Mouse (Mus musculus) heart, adult 2 months (tissue): ENCODE measurements around the gene Ppp6r2. TPM values are rescaled to one million over a fixed set of nuclear protein-coding genes. Genes with fewer than 3 reads are reported as not detected.

Source experiments
- DNase-seq, 2 experiments: peaks; one replicate each; pipeline ENCODE4 v3.0.0; 2021
- H3K27ac ChIP-seq: fragments of 200-600 bp; 2 replicates; pipeline ENCODE4 v1.8.1; 2022
- H3K27me3 ChIP-seq: fragments of 200-500 bp; 2 replicates; pipeline ENCODE4 v1.6.1; 2012; ENCODE audit warnings: mild to moderate bottlenecking, low read length, inconsistent platforms, mixed read lengths; ENCODE audit not compliant: control insufficient read depth, insufficient read depth
- H3K36me3 ChIP-seq: fragments of 200-500 bp; 2 replicates; pipeline ENCODE4 v1.6.1; 2012; ENCODE audit warnings: low read length, inconsistent platforms; ENCODE audit not compliant: control insufficient read depth, insufficient read depth
- H3K4me1 ChIP-seq: fragments of 200-500 bp; 2 replicates; pipeline ENCODE4 v1.6.1; 2011; ENCODE audit warnings: low read length; ENCODE audit not compliant: control insufficient read depth, insufficient read depth
- H3K4me3 ChIP-seq: fragments of 200-600 bp; 2 replicates; pipeline ENCODE4 v1.8.1; 2022
- H3K79me2 ChIP-seq: fragments of 200-500 bp; replicated peaks from 2 replicates; pipeline ENCODE4 v1.6.1; 2012; ENCODE audit warnings: mild to moderate bottlenecking, inconsistent platforms, low read length, moderate library complexity, mixed read lengths; ENCODE audit not compliant: control insufficient read depth, insufficient read depth
- H3K9ac ChIP-seq: fragments of 200-500 bp; 2 replicates; pipeline ENCODE4 v1.6.1; 2012; ENCODE audit warnings: low read depth, mild to moderate bottlenecking, control low read depth, inconsistent platforms, low read length, mixed read lengths
- CTCF ChIP-seq: fragments of 200-600 bp; IDR thresholded peaks from 2 replicates; pipeline ENCODE4 v1.8.1; 2022; ENCODE audit warnings: antibody characterized with exemption, mild to moderate bottlenecking, moderate library complexity
- EP300 ChIP-seq: fragments of 200-500 bp; IDR thresholded peaks from 2 replicates; pipeline ENCODE4 v1.6.1; 2011; ENCODE audit warnings: low read depth, low read length, control low read depth; ENCODE audit not compliant: insufficient read depth
- POLR2A ChIP-seq: fragments of 200-500 bp; IDR thresholded peaks from 2 replicates; pipeline ENCODE4 v1.6.1; 2011; ENCODE audit warnings: mild to moderate bottlenecking, low read depth, low read length, control low read depth; ENCODE audit not compliant: insufficient read depth
- WGBS: fragments of 180-500 bp; shearing (Covaris S2); methylation state at CpG from one replicate; pipeline ENCODE4 v1.1.7; 2018; 5-methylcytosine and 5-hydroxymethylcytosine counted together
- intact Hi-C: fragments of 180-260 bp; cut with DNase I; formaldehyde crosslinking; loops from one replicate; pipeline ENCODE4 v1.15.1; 2025
- polyA plus RNA-seq: library from polyadenylated mRNA; depleted of rRNA; stranded (reverse); fragments of >200 nt; gene quantifications from 2 replicates; pipeline ENCODE4 v1.2.3, GENCODE M21; 2012
- total RNA-seq, 2 experiments: library from RNA; stranded (reverse); gene quantifications; 2 replicates each; pipeline ENCODE4 v1.2.3; 2021

Ppp6r2 gene
- total and polyA plus RNA-seq, 3 experiments = 66.7 to 107 (median 79.0) TPM

DNA sequence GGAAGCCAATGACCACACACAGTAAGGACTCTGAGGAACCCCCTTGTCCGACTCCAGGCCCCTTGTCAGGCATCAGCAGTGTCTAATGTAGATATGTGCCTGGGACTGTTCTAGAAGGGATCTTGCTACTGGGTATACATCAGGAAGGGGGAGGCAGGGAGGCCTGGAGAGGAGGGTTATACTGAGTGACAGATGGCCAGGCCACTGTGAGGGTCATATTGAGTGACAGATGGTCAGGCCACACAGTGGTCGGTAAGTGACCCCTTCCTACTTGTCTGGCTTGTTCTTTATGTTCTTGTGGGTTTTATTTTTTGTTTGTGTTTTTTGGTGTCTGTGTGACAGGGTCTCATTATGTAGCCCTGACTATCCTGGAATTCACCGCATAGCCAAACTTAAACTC is 64.1 kb downstream of the Ppp6r2 start:
- H3K4me3 ChIP-seq = no peak overlapping the region
- no peaks in the 10 kb centered on the region for H3K27me3 ChIP-seq
- H3K79me2 ChIP-seq = no peaks in the 10 kb centered on the region
- H3K9ac ChIP-seq = no peak overlapping the region
- H3K36me3 ChIP-seq = no peaks in the 10 kb centered on the region
- no peaks in the 10 kb centered on the region for H3K4me1 ChIP-seq
- 94% methylated on average over 3 of the region's 3 CpGs for WGBS
- no peak for TF ChIP-seq POLR2A
- no peak for TF ChIP-seq EP300
- TF ChIP-seq CTCF = no peak
- no peak overlapping the region for H3K27ac ChIP-seq
- intact Hi-C loops = no loop called here
- DNase-seq = no peak

DNA sequence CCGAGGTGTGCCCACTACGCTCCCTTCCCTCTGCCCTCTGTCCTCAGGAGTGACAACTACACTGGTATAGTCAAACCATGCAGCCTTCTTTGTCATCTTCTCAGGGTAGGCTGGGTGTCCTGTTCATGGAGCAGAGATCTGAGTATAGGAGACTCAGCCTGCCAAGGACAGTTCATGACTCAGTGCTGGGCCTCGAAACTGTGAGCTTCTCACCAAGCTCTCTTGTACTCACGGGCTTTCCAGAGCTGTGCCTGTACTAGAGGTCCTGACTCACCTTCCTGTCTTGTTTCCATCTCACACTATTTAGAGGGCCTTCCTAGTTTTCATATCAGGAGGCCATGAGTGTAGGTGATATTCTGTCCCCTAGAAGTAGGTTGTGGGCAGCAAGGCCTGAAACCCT is 66.0 kb downstream of the Ppp6r2 start:
- Histone ChIP-seq H3K4me3 (no peak overlapping the region), H3K36me3 (no peaks in the 10 kb centered on the region), H3K4me1 (no peaks in the 10 kb centered on the region), H3K27me3 (no peaks in the 10 kb centered on the region), H3K9ac (no peak overlapping the region), H3K79me2 (no peaks in the 10 kb centered on the region), H3K27ac (no peak overlapping the region)
- no peak for TF ChIP-seq EP300
- DNase-seq = no peak
- WGBS = 82% methylated on average over 4 of the region's 4 CpGs
- intact Hi-C loops = no loop called here

DNA sequence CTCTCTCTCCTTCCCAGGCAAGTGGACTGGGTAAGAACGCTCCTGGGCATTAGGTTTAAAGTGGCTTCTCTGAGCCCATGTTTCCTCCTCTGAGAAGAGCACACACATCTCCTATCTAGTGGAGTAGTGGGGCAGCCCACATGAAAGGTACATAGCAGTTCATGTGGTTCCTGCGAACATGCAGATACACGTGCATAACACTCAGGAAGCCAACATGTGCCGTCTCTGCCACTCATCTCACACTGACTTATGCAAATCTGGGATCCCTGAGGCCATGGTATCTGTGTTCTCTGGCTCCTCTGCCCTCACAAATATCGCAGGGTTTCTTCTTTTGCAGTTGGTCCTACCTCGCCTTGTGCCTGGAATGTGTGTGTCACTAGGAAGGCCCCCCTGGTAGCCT is 71.2 kb downstream of the Ppp6r2 start:
- H3K4me1 ChIP-seq = no peaks in the 10 kb centered on the region
- no peaks in the 10 kb centered on the region for H3K27me3 ChIP-seq
- no peaks in the 10 kb centered on the region for H3K36me3 ChIP-seq
- no peaks in the 10 kb centered on the region for H3K79me2 ChIP-seq
- H3K27ac ChIP-seq = no peak overlapping the region
- H3K9ac ChIP-seq = no peak overlapping the region
- intact Hi-C loops = no loop called here
- WGBS = 86% methylated on average over 6 of the region's 6 CpGs
- TF ChIP-seq EP300 = no peak
- TF ChIP-seq POLR2A = no peak
- no peak for TF ChIP-seq CTCF
- peak in 1 of 2 experiments; percentile 13 for DNase-seq
- H3K4me3 ChIP-seq = no peak overlapping the region

DNA sequence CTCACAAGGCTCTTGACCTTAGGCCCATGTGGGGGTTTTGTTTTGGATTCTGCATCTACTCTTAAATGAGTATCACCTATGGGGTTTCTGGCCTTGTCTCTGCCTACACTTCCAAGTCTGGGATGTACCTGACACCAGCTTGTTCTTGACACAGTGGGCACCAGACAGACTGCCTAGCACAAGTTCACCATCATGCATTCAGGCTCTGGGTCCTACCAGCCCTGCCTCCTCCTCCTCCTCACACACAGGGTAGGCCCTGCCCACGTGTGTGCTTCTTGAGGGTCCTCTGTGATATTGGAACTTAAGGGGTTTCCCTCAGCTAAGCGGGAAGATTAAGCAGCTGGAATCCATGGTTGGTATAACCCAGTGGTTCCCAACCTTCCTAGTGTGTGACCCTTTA is 72.7 kb downstream of the Ppp6r2 start:
- Histone ChIP-seq H3K79me2 (no peaks in the 10 kb centered on the region), H3K27me3 (no peaks in the 10 kb centered on the region), H3K36me3 (no peaks in the 10 kb centered on the region), H3K9ac (no peak overlapping the region), H3K27ac (no peak overlapping the region), H3K4me1 (no peaks in the 10 kb centered on the region), H3K4me3 (no peak overlapping the region)
- WGBS = 75% methylated on average over 2 of the region's 2 CpGs
- DNase-seq = peak in 1 of 2 experiments; percentile 12
- TF ChIP-seq CTCF (no peak), EP300 (no peak), POLR2A (no peak)
- intact Hi-C loops = no loop called here

DNA sequence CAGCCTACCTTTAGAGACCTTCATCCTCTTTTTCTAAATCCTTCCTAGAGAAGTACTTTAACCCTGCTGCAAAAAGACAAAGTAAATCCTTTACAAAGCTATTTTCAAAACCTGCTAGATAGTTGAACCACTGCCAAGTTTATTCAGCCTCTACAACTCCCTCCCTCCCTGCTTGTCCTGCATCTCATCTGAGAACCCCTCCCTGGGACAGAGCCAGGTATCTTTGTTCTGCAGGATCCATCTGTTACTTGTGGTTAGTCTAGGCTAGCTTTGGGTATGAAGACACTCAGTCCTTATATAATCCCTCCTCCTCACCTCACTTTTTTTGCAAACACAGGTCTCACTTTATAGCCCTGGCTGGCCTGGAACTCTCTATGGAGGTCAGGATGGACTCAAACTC is 73.7 kb downstream of the Ppp6r2 start:
- no peaks in the 10 kb centered on the region for H3K4me1 ChIP-seq
- no peak overlapping the region for H3K9ac ChIP-seq
- H3K27ac ChIP-seq = no peak overlapping the region
- no peak overlapping the region for H3K4me3 ChIP-seq
- H3K36me3 ChIP-seq = no peaks in the 10 kb centered on the region
- H3K27me3 ChIP-seq = no peaks in the 10 kb centered on the region
- no peak for DNase-seq
- TF ChIP-seq CTCF (no peak), POLR2A (no peak), EP300 (no peak)
- H3K79me2 ChIP-seq = no peaks in the 10 kb centered on the region
- intact Hi-C loops = no loop called here

DNA sequence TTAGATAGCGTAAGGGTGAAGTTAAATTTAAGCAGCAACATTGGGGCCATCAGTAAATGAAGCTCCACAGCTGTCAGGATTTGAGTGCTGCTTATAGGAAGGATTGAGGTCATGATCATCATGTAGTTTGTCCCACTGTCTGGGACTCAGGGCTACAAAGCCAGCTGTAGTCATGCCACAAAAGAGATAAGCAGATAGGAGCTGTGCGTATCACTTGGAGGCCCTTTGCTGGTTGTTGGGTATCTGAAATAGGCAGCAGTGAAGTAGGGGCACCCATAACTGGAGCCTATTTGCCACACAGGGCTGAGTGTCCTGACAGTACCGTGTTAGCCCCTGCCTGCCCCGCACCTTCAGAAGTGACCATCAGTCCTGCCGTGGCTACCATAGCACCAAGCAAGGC is 74.1 kb downstream of the Ppp6r2 start:
- intact Hi-C loops = no loop called here

More for the DNA sequence above, 74.1 kb downstream of the Ppp6r2 start:
- no peaks in the 10 kb centered on the region for H3K27me3 ChIP-seq
- WGBS = 95% methylated on average over 5 of the region's 5 CpGs
- no peaks in the 10 kb centered on the region for H3K4me1 ChIP-seq
- H3K9ac ChIP-seq = no peak overlapping the region
- H3K79me2 ChIP-seq = no peaks in the 10 kb centered on the region
- TF ChIP-seq EP300 (no peak), POLR2A (no peak), CTCF (no peak)
- H3K36me3 ChIP-seq = no peaks in the 10 kb centered on the region
- H3K27ac ChIP-seq = no peak overlapping the region
- DNase-seq = no peak
- H3K4me3 ChIP-seq = no peak overlapping the region
